In the genomic region with DNA sequence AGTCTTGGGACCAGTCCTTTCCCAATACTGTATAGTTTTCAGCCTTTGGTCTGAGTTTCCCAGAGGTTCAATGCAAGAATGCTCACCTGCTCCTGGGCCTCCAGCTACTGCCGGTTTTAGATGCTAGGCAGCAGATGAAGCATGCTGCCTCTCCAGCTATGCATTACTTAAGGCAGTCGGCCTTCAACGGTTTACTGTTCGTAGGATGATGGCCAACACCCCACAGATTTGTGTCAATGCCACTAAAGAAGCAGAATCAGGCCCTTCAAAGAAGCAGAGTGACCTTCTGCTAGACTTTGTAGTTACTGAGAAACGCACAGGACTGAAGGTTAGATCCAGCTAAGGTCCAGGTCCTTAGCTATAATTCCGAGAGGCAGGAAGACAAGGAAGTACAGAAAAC, we compare ENCODE assay signal across 25 mouse cellular contexts.
"Had no signal": no experiment of that assay in that cellular context is flagged by ENCODE, and none has a peak within 500 bp of the region (broad histone marks: within the 10 kb centered on the region; RNA-seq: fewer than 3 reads in every experiment).

No protein-coding gene starts in this region.

- DNase-seq: gastrocnemius, postnatal 14 days; gastrocnemius, postnatal 36 days; heart, adult 18-20 months; heart, postnatal 14 days; heart, postnatal 36 days; kidney, adult 11 months; kidney, adult 2 months; kidney, adult 9 months; kidney, postnatal 10 days; kidney, postnatal 25 days; kidney, postnatal 4 days; layer of hippocampus, adult 9-11 months; left cerebral cortex, postnatal 4 days had no signal

- ATAC-seq: hindbrain, postnatal 0 days; intestine, embryonic 16.5 days; liver, embryonic 12.5 days had no signal

- H3K36me3 ChIP-seq: heart, embryonic 13.5 days; heart, embryonic 15.5 days; hindbrain, embryonic 13.5 days; hindbrain, embryonic 15.5 days; limb, embryonic 13.5 days; limb, embryonic 15.5 days; liver, embryonic 12.5 days had no signal

- H3K9me3 ChIP-seq: heart, embryonic 15.5 days; hindbrain, embryonic 13.5 days; hindbrain, embryonic 15.5 days; limb, embryonic 13.5 days; limb, embryonic 15.5 days had no signal

- H3K4me3 ChIP-seq: heart, embryonic 13.5 days; heart, embryonic 15.5 days; hindbrain, embryonic 13.5 days; hindbrain, embryonic 15.5 days; left cerebral cortex, adult 2 months; limb, embryonic 13.5 days; limb, embryonic 15.5 days; liver, embryonic 12.5 days had no signal

- H3K4me2 ChIP-seq: heart, embryonic 11.5 days; heart, embryonic 13.5 days; heart, embryonic 15.5 days; hindbrain, embryonic 13.5 days; hindbrain, embryonic 15.5 days; limb, embryonic 13.5 days; limb, embryonic 15.5 days; liver, embryonic 12.5 days had no signal

- H3K9ac ChIP-seq: heart, embryonic 13.5 days; heart, embryonic 15.5 days; hindbrain, embryonic 13.5 days; hindbrain, embryonic 15.5 days; limb, embryonic 13.5 days; limb, embryonic 15.5 days; liver, embryonic 12.5 days; liver, embryonic 14.5 days had no signal

- H3K4me1 ChIP-seq: heart, embryonic 13.5 days; heart, embryonic 15.5 days; hindbrain, embryonic 13.5 days; hindbrain, embryonic 15.5 days; limb, embryonic 13.5 days; limb, embryonic 15.5 days; liver, embryonic 12.5 days had no signal

- H3K27me3 ChIP-seq: heart, embryonic 13.5 days; heart, embryonic 15.5 days; hindbrain, embryonic 13.5 days; hindbrain, embryonic 15.5 days; limb, embryonic 13.5 days; limb, embryonic 15.5 days; liver, embryonic 12.5 days had no signal

- H3K27ac ChIP-seq: heart, embryonic 13.5 days; heart, embryonic 15.5 days; hindbrain, embryonic 13.5 days; hindbrain, embryonic 15.5 days; hindbrain, postnatal 0 days; limb, embryonic 13.5 days; limb, embryonic 15.5 days; liver, embryonic 12.5 days; liver, embryonic 14.5 days had no signal
